Mouse (Mus musculus): ENCODE measurements around the gene Mbnl1. TPM values are rescaled to one million over a fixed set of nuclear protein-coding genes. Genes with fewer than 3 reads are reported as not detected.

The Mbnl1 gene
- total and polyA plus RNA-seq, 3 experiments, result 174 to 332 (median 249) TPM

- Histone ChIP-seq H3K4me3 (replicated peaks in 1 of 3; ENCODE audit: low read depth in 2 of 3, low read length in 2 of 3, poor library complexity in 1 of 3) (no peak overlapping the region), H3K27me3 (replicated peaks) (no peaks in the 10 kb centered on the region), H3K4me2 (ENCODE audit: insufficient read depth, low read depth, poor library complexity, severe bottlenecking) (no peak overlapping the region), H3K4me1 (ENCODE audit: control insufficient read depth in 1 of 2, insufficient read depth in 2 of 2) (no peaks in the 10 kb centered on the region), H3K79me2 (replicated peaks; ENCODE audit: control insufficient read depth, extremely low read depth, insufficient read depth, poor library complexity, severe bottlenecking) (0 out of 2 replicates have a peak, but pooled peaks cover 2% of the 10 kb centered on the region), H3K27ac (ENCODE audit: insufficient read depth, low read depth) (no peak overlapping the region), H3K36me3 (replicated peaks in 1 of 2; ENCODE audit: control insufficient read depth in 1 of 2, insufficient read depth in 1 of 2, low read length in 1 of 2) (peaks cover 16 to 42% of the 10 kb centered on the region in 2 experiments), H3K9me3 (replicated peaks; ENCODE audit: low read length) (no peaks in the 10 kb centered on the region), H3K9ac (ENCODE audit: insufficient read depth, low read depth) (no peak overlapping the region)
- TF ChIP-seq MAZ (IDR thresholded peaks at IDR 0.05; ENCODE audit: low read depth, low read length) (no peak), CTCF (conservative IDR thresholded peaks at IDR 0.05 in 1 of 2, IDR thresholded peaks at IDR 0.05 in 1 of 2; ENCODE audit: low read depth in 2 of 2, low read length in 2 of 2) (no peak), USF2 (conservative IDR thresholded peaks at IDR 0.05; ENCODE audit: low read depth, low read length) (no peak), RAD21 (IDR thresholded peaks at IDR 0.05; ENCODE audit: low read depth, low read length) (no peak), NRF1 (IDR thresholded peaks at IDR 0.05; ENCODE audit: low read depth, low read length) (no peak), GABPA (IDR thresholded peaks at IDR 0.05; ENCODE audit: insufficient replicate concordance, low read depth, low read length) (no peak), ZNF384 (IDR thresholded peaks at IDR 0.05; ENCODE audit: low read depth, low read length) (no peak), EP300 (IDR thresholded peaks at IDR 0.05; ENCODE audit: low read length) (no peak), JUN (IDR thresholded peaks at IDR 0.05; ENCODE audit: insufficient read depth, low read depth, low read length) (no peak), JUND (conservative IDR thresholded peaks at IDR 0.05; ENCODE audit: low read depth, low read length) (no peak), TCF12 (IDR thresholded peaks at IDR 0.05; ENCODE audit: low read depth, low read length) (no peak), MAFK (IDR thresholded peaks at IDR 0.05; ENCODE audit: insufficient replicate concordance, low read length) (no peak), UBTF (IDR thresholded peaks at IDR 0.05; ENCODE audit: low read depth, low read length) (no peak), MEF2A (IDR thresholded peaks at IDR 0.05; ENCODE audit: borderline replicate concordance, low read depth, low read length) (no peak), ZMIZ1 (IDR thresholded peaks at IDR 0.05; ENCODE audit: low read depth, low read length) (no peak), MXI1 (IDR thresholded peaks at IDR 0.05; ENCODE audit: low read depth, low read length) (no peak), PAX5 (IDR thresholded peaks at IDR 0.05; ENCODE audit: low read length) (no peak)
- no peak for DNase-seq (ENCODE audit: extremely low read depth)
- in situ Hi-C loops (cut with MboI; ENCODE audit: low pct_ligation_motif_present, low pct_unique_long_range_greater_than_20kb, low sequenced_read_pairs), result no loop called here
- dilution Hi-C loops (cut with MboI; ENCODE audit: extremely low pct_ligation_motif_present, extremely low pct_unique_long_range_greater_than_20kb, low sequenced_read_pairs), result no loop called here
These were observed 159.1 kb downstream of the Mbnl1 start for GRCm38 (mm10) chr3:60631754-60632153.

- Histone ChIP-seq H3K4me3 (replicated peaks in 1 of 3; ENCODE audit: low read depth in 2 of 3, low read length in 2 of 3, poor library complexity in 1 of 3) (no peak overlapping the region), H3K27ac (ENCODE audit: insufficient read depth, low read depth) (no peak overlapping the region), H3K27me3 (replicated peaks) (no peaks in the 10 kb centered on the region), H3K4me2 (ENCODE audit: insufficient read depth, low read depth, poor library complexity, severe bottlenecking) (no peak overlapping the region), H3K9ac (ENCODE audit: insufficient read depth, low read depth) (no peak overlapping the region), H3K79me2 (replicated peaks; ENCODE audit: control insufficient read depth, extremely low read depth, insufficient read depth, poor library complexity, severe bottlenecking) (no peaks in the 10 kb centered on the region), H3K36me3 (replicated peaks in 1 of 2; ENCODE audit: control insufficient read depth in 1 of 2, insufficient read depth in 1 of 2, low read length in 1 of 2) (peaks cover 16 to 33% of the 10 kb centered on the region in 2 experiments), H3K9me3 (replicated peaks; ENCODE audit: low read length) (no peaks in the 10 kb centered on the region), H3K4me1 (ENCODE audit: control insufficient read depth in 1 of 2, insufficient read depth in 2 of 2) (no peaks in the 10 kb centered on the region)
- DNase-seq (ENCODE audit: extremely low read depth), result no peak
- dilution Hi-C loops (cut with MboI; ENCODE audit: extremely low pct_ligation_motif_present, extremely low pct_unique_long_range_greater_than_20kb, low sequenced_read_pairs) (no loop called here), in situ Hi-C loops (cut with MboI; ENCODE audit: low pct_ligation_motif_present, low pct_unique_long_range_greater_than_20kb, low sequenced_read_pairs) (no loop called here)
- no peak for TF ChIP-seq RAD21 (IDR thresholded peaks at IDR 0.05; ENCODE audit: low read depth, low read length)
- TF ChIP-seq ZKSCAN1 (IDR thresholded peaks at IDR 0.05; ENCODE audit: borderline replicate concordance, low read depth, low read length), result no peak
These were observed 160.3 kb downstream of the Mbnl1 start for GRCm38 (mm10) chr3:60632796-60633466.

Data from CH12.LX (cell line).